Mouse (Mus musculus): ENCODE data around the gene Capns1. TPM values are rescaled to one million over a fixed set of nuclear protein-coding genes. Genes with fewer than 3 reads are reported as not detected.

Gene Capns1
- total and polyA plus RNA-seq, 3 experiments, result 31.7 to 354 TPM; not detected in 1

- Histone ChIP-seq H3K27me3 (ENCODE audit: control insufficient read depth in 1 of 2, insufficient read depth in 2 of 2, low read length in 2 of 2) (no peaks in the 10 kb centered on the region), H3K4me1 (ENCODE audit: control insufficient read depth in 1 of 2, insufficient read depth in 2 of 2, low read length in 2 of 2) (no peaks in the 10 kb centered on the region), H3K79me2 (ENCODE audit: control insufficient read depth, insufficient read depth, low read length, poor library complexity) (no peaks in the 10 kb centered on the region), H3K36me3 (ENCODE audit: control insufficient read depth in 1 of 2, insufficient read depth in 2 of 2, low read length in 2 of 2) (peaks cover 0 to 7% of the 10 kb centered on the region in 2 experiments; a peak in 2 of 4 replicates), H3K27ac (ENCODE audit: control insufficient read depth, low read depth, low read length) (no peak overlapping the region), H3K9me3 (replicated peaks; ENCODE audit: insufficient read depth, low read length) (0 out of 2 replicates have a peak, but pooled peaks cover 3% of the 10 kb centered on the region), H3K9ac (ENCODE audit: control insufficient read depth, low read depth, low read length, poor library complexity, severe bottlenecking) (no peak overlapping the region), H3K4me3 (ENCODE audit: control insufficient read depth in 1 of 2, insufficient read depth in 1 of 2, low read depth in 2 of 2, low read length in 2 of 2) (no peak overlapping the region)
- no peak for TF ChIP-seq BHLHE40 (IDR thresholded peaks at IDR 0.05; ENCODE audit: borderline replicate concordance, low read depth, low read length)
- TF ChIP-seq JUND (IDR thresholded peaks at IDR 0.05; ENCODE audit: low read depth, low read length), result no peak
- no peak for TF ChIP-seq CTCF (IDR thresholded peaks at IDR 0.05 in 2 of 3, conservative IDR thresholded peaks at IDR 0.05 in 1 of 3; ENCODE audit: control insufficient read depth in 1 of 3, insufficient read depth in 1 of 3, low read depth in 2 of 3, low read length in 3 of 3, poor library complexity in 1 of 3, severe bottlenecking in 1 of 3)
- TF ChIP-seq USF2 (IDR thresholded peaks at IDR 0.05; ENCODE audit: borderline replicate concordance in 1 of 2, insufficient read depth in 1 of 2, low read depth in 1 of 2, low read length in 2 of 2), result no peak
- DNase-seq (ENCODE audit: low read depth, low spot score), result no peak
These were observed 43.1 kb downstream of the Capns1 start for GRCm38 (mm10) chr7:30155507-30155906.

- H3K4me1 ChIP-seq (ENCODE audit: control insufficient read depth in 1 of 2, insufficient read depth in 2 of 2, low read length in 2 of 2), result no peaks in the 10 kb centered on the region
- 0 out of 2 replicates have a peak, but pooled peaks cover 3% of the 10 kb centered on the region for H3K9me3 ChIP-seq (replicated peaks; ENCODE audit: insufficient read depth, low read length)
- H3K9ac ChIP-seq (ENCODE audit: control insufficient read depth, low read depth, low read length, poor library complexity, severe bottlenecking), result no peak overlapping the region
- H3K79me2 ChIP-seq (ENCODE audit: control insufficient read depth, insufficient read depth, low read length, poor library complexity), result no peaks in the 10 kb centered on the region
- no peak overlapping the region for H3K27ac ChIP-seq (ENCODE audit: control insufficient read depth, low read depth, low read length)
- TF ChIP-seq MXI1 (IDR thresholded peaks at IDR 0.05; ENCODE audit: low read depth, low read length), result no peak
- TF ChIP-seq RAD21 (IDR thresholded peaks at IDR 0.05; ENCODE audit: low read depth, low read length), result no peak
- TF ChIP-seq TAL1 (IDR thresholded peaks at IDR 0.05; ENCODE audit: low read length), result no peak
- no peak for TF ChIP-seq HCFC1 (IDR thresholded peaks at IDR 0.05; ENCODE audit: low read depth, low read length)
- DNase-seq (ENCODE audit: low read depth, low spot score), result no peak
- H3K36me3 ChIP-seq (ENCODE audit: control insufficient read depth in 1 of 2, insufficient read depth in 2 of 2, low read length in 2 of 2), result no peaks in the 10 kb centered on the region; a peak in 1 of 4 replicates
- no peaks in the 10 kb centered on the region for H3K27me3 ChIP-seq (ENCODE audit: control insufficient read depth in 1 of 2, insufficient read depth in 2 of 2, low read length in 2 of 2)
- H3K4me3 ChIP-seq (ENCODE audit: control insufficient read depth in 1 of 2, insufficient read depth in 1 of 2, low read depth in 2 of 2, low read length in 2 of 2), result no peak overlapping the region
These were observed 44.6 kb downstream of the Capns1 start for GRCm38 (mm10) chr7:30154040-30154439.

GRCm38 (mm10) chr7:30147011-30147410 lies 51.6 kb downstream of the Capns1 start:
- DNase-seq (ENCODE audit: low read depth, low spot score), result no peak
- H3K9me3 ChIP-seq (replicated peaks; ENCODE audit: insufficient read depth, low read length), result 0 out of 2 replicates have a peak, but pooled peaks cover 3% of the 10 kb centered on the region
- H3K27me3 ChIP-seq (ENCODE audit: control insufficient read depth in 1 of 2, insufficient read depth in 2 of 2, low read length in 2 of 2), result no peaks in the 10 kb centered on the region
- no peak overlapping the region for H3K9ac ChIP-seq (ENCODE audit: control insufficient read depth, low read depth, low read length, poor library complexity, severe bottlenecking)
- no peak overlapping the region for H3K27ac ChIP-seq (ENCODE audit: control insufficient read depth, low read depth, low read length)
- no peak overlapping the region for H3K4me3 ChIP-seq (ENCODE audit: control insufficient read depth in 1 of 2, insufficient read depth in 1 of 2, low read depth in 2 of 2, low read length in 2 of 2)
- no peaks in the 10 kb centered on the region for H3K36me3 ChIP-seq (ENCODE audit: control insufficient read depth in 1 of 2, insufficient read depth in 2 of 2, low read length in 2 of 2)
- no peaks in the 10 kb centered on the region for H3K79me2 ChIP-seq (ENCODE audit: control insufficient read depth, insufficient read depth, low read length, poor library complexity)
- H3K4me1 ChIP-seq (ENCODE audit: control insufficient read depth in 1 of 2, insufficient read depth in 2 of 2, low read length in 2 of 2), result no peaks in the 10 kb centered on the region
- TF ChIP-seq ZKSCAN1 (IDR thresholded peaks at IDR 0.05; ENCODE audit: low read depth, low read length), result no peak
- no peak for TF ChIP-seq NRF1 (IDR thresholded peaks at IDR 0.05; ENCODE audit: insufficient read depth, low read depth, low read length, poor library complexity, severe bottlenecking)
- TF ChIP-seq MAZ (IDR thresholded peaks at IDR 0.05; ENCODE audit: low read depth, low read length), result no peak
- TF ChIP-seq ETS1 (IDR thresholded peaks at IDR 0.05; ENCODE audit: low read depth, low read length), result no peak
- no peak for TF ChIP-seq GABPA (IDR thresholded peaks at IDR 0.05; ENCODE audit: low read depth, low read length)
- TF ChIP-seq ZC3H11A (IDR thresholded peaks at IDR 0.05; ENCODE audit: low read depth, low read length), result no peak
- no peak for TF ChIP-seq E2F4 (IDR thresholded peaks at IDR 0.05; ENCODE audit: borderline replicate concordance, low read depth, low read length)
